Mouse (Mus musculus) MEL (cell line): ENCODE measurements around the gene Mrpl46.

Experiments used
- CHD2 ChIP-seq: IDR thresholded peaks from 2 replicates; pipeline ENCODE4 v1.6.1; 2011; ENCODE audit warnings: low read length, improper control_type of control experiment
- CTCF ChIP-seq, 3 experiments: IDR thresholded peaks in 2 of 3; conservative IDR thresholded peaks in 1 of 3; 2 replicates each; pipeline ENCODE4 v1.5.1; 2011 to 2012; ENCODE audit warnings: low read length in 3 of 3, low read depth in 2 of 3, mild to moderate bottlenecking in 2 of 3, improper control_type of control experiment in 1 of 3, inconsistent platforms in 1 of 3, mixed read lengths in 1 of 3, moderate library complexity in 1 of 3; ENCODE audit not compliant: control insufficient read depth in 1 of 3, insufficient read depth in 1 of 3, poor library complexity in 1 of 3, severe bottlenecking in 1 of 3
- E2F4 ChIP-seq: IDR thresholded peaks from 2 replicates; pipeline ENCODE4 v1.6.1; 2011; ENCODE audit warnings: low read depth, low read length, improper control_type of control experiment, borderline replicate concordance
- EP300 ChIP-seq, 2 experiments: IDR thresholded peaks; 2 replicates each; pipeline ENCODE4 v1.6.1; 2011; ENCODE audit warnings: improper control_type of control experiment in 2 of 2, low read length in 2 of 2, low read depth in 1 of 2, mild to moderate bottlenecking in 1 of 2
- NRF1 ChIP-seq: IDR thresholded peaks from 2 replicates; pipeline ENCODE4 v1.6.1; 2014; ENCODE audit warnings: low read depth, mild to moderate bottlenecking, inconsistent platforms, low read length, improper control_type of control experiment, moderate library complexity; ENCODE audit not compliant: poor library complexity, insufficient read depth, severe bottlenecking
- ZC3H11A ChIP-seq: IDR thresholded peaks from 2 replicates; pipeline ENCODE4 v1.6.1; 2012; ENCODE audit warnings: low read depth, mild to moderate bottlenecking, inconsistent platforms, low read length, improper control_type of control experiment
- ZNF384 ChIP-seq: IDR thresholded peaks from 2 replicates; pipeline ENCODE4 v1.6.1; 2012; ENCODE audit warnings: low read depth, mild to moderate bottlenecking, inconsistent platforms, low read length, improper control_type of control experiment

GRCm38 (mm10) chr7:78799730-78800496 is 16.6 kb upstream of the Mrpl46 start:
- no peak for TF ChIP-seq CHD2
- TF ChIP-seq CTCF (IDR thresholded peaks at IDR 0.05 in 2 of 3, conservative IDR thresholded peaks at IDR 0.05 in 1 of 3; ENCODE audit: control insufficient read depth in 1 of 3, insufficient read depth in 1 of 3, low read depth in 2 of 3, low read length in 3 of 3, poor library complexity in 1 of 3, severe bottlenecking in 1 of 3) = no peak
- no peak for TF ChIP-seq ZNF384
- TF ChIP-seq E2F4 = no peak
- peak; percentile 92 for TF ChIP-seq EP300 (IDR thresholded peaks at IDR 0.05; ENCODE audit: low read depth in 1 of 2, low read length in 2 of 2)
- no peak for TF ChIP-seq ZC3H11A
- TF ChIP-seq NRF1 = 0 out of 2 replicates have a peak, but pooled peaks have one; percentile 45
